Mouse (Mus musculus) midbrain, embryonic 14.5 days (tissue): Measurements from ENCODE around the gene Dgat2. TPM values are rescaled to one million over a fixed set of nuclear protein-coding genes. Genes with fewer than 3 reads are reported as not detected.

Experiments
- ATAC-seq: fragments of 200-750 bp; cut with Nextera tagmentation; 2 replicates; pipeline ENCODE4 v1.8.0; 2017; ENCODE audit warnings: moderate number of reproducible peaks, moderate library complexity; ENCODE audit not compliant: low FRiP score, low TSS enrichment
- DNase-seq: peaks from one replicate; pipeline ENCODE4 v3.0.0-alpha.2; 2015
- H3K27ac ChIP-seq: fragments of 300-500 bp; sonication (generic); replicated peaks from 2 replicates; pipeline ENCODE4 v1.5.1; 2014; ENCODE audit warnings: mild to moderate bottlenecking, low read depth, low read length, moderate library complexity
- H3K27me3 ChIP-seq: fragments of 300-500 bp; sonication (generic); 2 replicates; pipeline ENCODE4 v1.6.1; 2014; ENCODE audit warnings: low read length, control low read depth, mixed read lengths; ENCODE audit not compliant: control insufficient read depth, insufficient read depth
- H3K36me3 ChIP-seq: fragments of 300-500 bp; sonication (generic); 2 replicates; pipeline ENCODE4 v1.6.1; 2014; ENCODE audit warnings: low read length, control low read depth; ENCODE audit not compliant: control insufficient read depth, insufficient read depth
- H3K4me1 ChIP-seq: fragments of 300-500 bp; sonication (generic); 2 replicates; pipeline ENCODE4 v1.6.1; 2014; ENCODE audit warnings: mild to moderate bottlenecking, antibody characterized with exemption, low read length, control low read depth; ENCODE audit not compliant: control insufficient read depth, insufficient read depth
- H3K4me2 ChIP-seq: fragments of 300-500 bp; sonication (generic); 2 replicates; pipeline ENCODE4 v1.6.1; 2014; ENCODE audit warnings: mild to moderate bottlenecking, low read length, moderate library complexity
- H3K4me3 ChIP-seq: fragments of 300-500 bp; sonication (generic); replicated peaks from 2 replicates; pipeline ENCODE4 v1.5.1; 2014; ENCODE audit warnings: low read depth, low read length
- H3K9ac ChIP-seq: fragments of 300-500 bp; sonication (generic); replicated peaks from 2 replicates; pipeline ENCODE4 v1.6.1; 2014; ENCODE audit warnings: mild to moderate bottlenecking, low read length, moderate library complexity
- H3K9me3 ChIP-seq: fragments of 300-500 bp; sonication (generic); 2 replicates; pipeline ENCODE4 v1.6.1; 2016; ENCODE audit warnings: low read length, control low read depth, mixed read lengths; ENCODE audit not compliant: control insufficient read depth
- WGBS: fragments of 180-500 bp; shearing (Covaris S2); extraction: QIAGEN DNeasy Blood & Tissue Kit; methylation state at CpG from one replicate; pipeline ENCODE4 v1.1.7; 2014; 5-methylcytosine and 5-hydroxymethylcytosine counted together
- polyA plus RNA-seq: library from polyadenylated mRNA; unstranded; fragments of >200 nt; fragmentation: Nextera tagmentation; extraction: Ambion mirVana; gene quantifications from 2 replicates; pipeline ENCODE4 v1.2.1, GENCODE M21; 2014

Gene Dgat2
- polyA plus RNA-seq, 1 experiment from 2014 or later = 15.1 TPM

- ATAC-seq = no peak
Measured at GRCm38 (mm10) chr7:99153686-99154202, 28.8 kb downstream of the Dgat2 start.

GRCm38 (mm10) chr7:99152756-99153155, 29.8 kb downstream of the Dgat2 start:
- Histone ChIP-seq H3K4me3 (no peak overlapping the region), H3K27ac (no peak overlapping the region), H3K4me1 (peaks cover 6% of the 10 kb centered on the region; the same call in 1 of the 2 replicates), H3K9ac (no peak overlapping the region), H3K27me3 (no peaks in the 10 kb centered on the region), H3K4me2 (no peak overlapping the region), H3K9me3 (no peaks in the 10 kb centered on the region), H3K36me3 (no peaks in the 10 kb centered on the region)
- no peak for DNase-seq
- 81% methylated on average over 8 of the region's 8 CpGs for WGBS
- ATAC-seq = no peak

More at GRCm38 (mm10) chr7:99153686-99154202, 28.8 kb downstream of the Dgat2 start:
- WGBS = 94% methylated on average over 11 of the region's 11 CpGs
- Histone ChIP-seq H3K9ac (no peak overlapping the region), H3K4me3 (no peak overlapping the region), H3K27me3 (no peaks in the 10 kb centered on the region), H3K4me1 (peaks cover 6% of the 10 kb centered on the region; the same call in 1 of the 2 replicates), H3K4me2 (no peak overlapping the region), H3K9me3 (no peaks in the 10 kb centered on the region), H3K36me3 (no peaks in the 10 kb centered on the region), H3K27ac (no peak overlapping the region)
- DNase-seq = no peak

GRCm38 (mm10) chr7:99151342-99151741, 31.2 kb downstream of the Dgat2 start:
- no peaks in the 10 kb centered on the region for H3K27me3 ChIP-seq
- peak; percentile 95 for DNase-seq
- peaks cover 6% of the 10 kb centered on the region; the same call in 1 of the 2 replicates for H3K4me1 ChIP-seq
- WGBS = 3% methylated on average over 7 of the region's 7 CpGs
- no peak overlapping the region for H3K27ac ChIP-seq
- ATAC-seq = peak; percentile 66
- no peak overlapping the region for H3K9ac ChIP-seq
- no peak overlapping the region for H3K4me3 ChIP-seq
- no peaks in the 10 kb centered on the region for H3K36me3 ChIP-seq
- H3K4me2 ChIP-seq = no peak overlapping the region
- H3K9me3 ChIP-seq = no peaks in the 10 kb centered on the region

- WGBS = 83% methylated on average over 1 of the region's 1 CpGs
- H3K36me3 ChIP-seq = no peaks in the 10 kb centered on the region
Measured at GRCm38 (mm10) chr7:99149017-99149416, 33.5 kb downstream of the Dgat2 start.

GRCm38 (mm10) chr7:99147494-99147893, 35.0 kb downstream of the Dgat2 start:
- H3K27me3 ChIP-seq = no peaks in the 10 kb centered on the region
- no peaks in the 10 kb centered on the region for H3K4me1 ChIP-seq
- 88% methylated on average over 7 of the region's 7 CpGs for whole genome bisulfite sequencing
- H3K36me3 ChIP-seq = no peaks in the 10 kb centered on the region
- no peak overlapping the region for H3K4me2 ChIP-seq
- H3K27ac ChIP-seq = no peak overlapping the region
- no peaks in the 10 kb centered on the region for H3K9me3 ChIP-seq
- no peak overlapping the region for H3K4me3 ChIP-seq
- no peak for DNase-seq
- H3K9ac ChIP-seq = no peak overlapping the region
- no peak for ATAC-seq

More at GRCm38 (mm10) chr7:99149017-99149416, 33.5 kb downstream of the Dgat2 start:
- H3K9ac ChIP-seq = no peak overlapping the region
- H3K9me3 ChIP-seq = no peaks in the 10 kb centered on the region
- no peak overlapping the region for H3K4me3 ChIP-seq
- no peak overlapping the region for H3K27ac ChIP-seq
- no peak overlapping the region for H3K4me2 ChIP-seq
- no peaks in the 10 kb centered on the region for H3K4me1 ChIP-seq
- DNase-seq (no peak), ATAC-seq (no peak)
- H3K27me3 ChIP-seq = no peaks in the 10 kb centered on the region

- H3K9me3 ChIP-seq = no peaks in the 10 kb centered on the region
- no peaks in the 10 kb centered on the region for H3K27me3 ChIP-seq
- H3K4me1 ChIP-seq = peaks cover 2% of the 10 kb centered on the region; the same call in 1 of the 2 replicates
- no peaks in the 10 kb centered on the region for H3K36me3 ChIP-seq
- no peak overlapping the region for H3K27ac ChIP-seq
- no peak for ATAC-seq
- no peak overlapping the region for H3K4me2 ChIP-seq
- no peak for DNase-seq
- 82% methylated on average over 7 of the region's 7 CpGs for WGBS
- no peak overlapping the region for H3K4me3 ChIP-seq
- H3K9ac ChIP-seq = no peak overlapping the region
Measured at GRCm38 (mm10) chr7:99146906-99147305, 35.6 kb downstream of the Dgat2 start.

GRCm38 (mm10) chr7:99146011-99146410, 36.5 kb downstream of the Dgat2 start:
- Histone ChIP-seq H3K9me3 (no peaks in the 10 kb centered on the region), H3K4me3 (no peak overlapping the region), H3K27ac (no peak overlapping the region), H3K36me3 (no peaks in the 10 kb centered on the region), H3K27me3 (no peaks in the 10 kb centered on the region), H3K9ac (no peak overlapping the region), H3K4me2 (no peak overlapping the region), H3K4me1 (peaks cover 4% of the 10 kb centered on the region; the same call in 1 of the 2 replicates)
- ATAC-seq (no peak), DNase-seq (no peak)
- WGBS = 72% methylated on average over 7 of the region's 7 CpGs

- H3K4me1 ChIP-seq = peaks cover 10% of the 10 kb centered on the region
- no peaks in the 10 kb centered on the region for H3K27me3 ChIP-seq
- H3K9ac ChIP-seq = no peak overlapping the region
- DNase-seq = no peak
- no peak overlapping the region for H3K4me2 ChIP-seq
- 71% methylated on average over 11 of the region's 11 CpGs for WGBS
- no peak overlapping the region for H3K27ac ChIP-seq
- no peaks in the 10 kb centered on the region for H3K9me3 ChIP-seq
- no peak overlapping the region for H3K4me3 ChIP-seq
- no peak for ATAC-seq
- H3K36me3 ChIP-seq = no peaks in the 10 kb centered on the region
Measured at GRCm38 (mm10) chr7:99144616-99145015, 37.9 kb downstream of the Dgat2 start.

GRCm38 (mm10) chr7:99143244-99143643, 39.3 kb downstream of the Dgat2 start:
- H3K4me3 ChIP-seq = no peak overlapping the region
- no peaks in the 10 kb centered on the region for H3K9me3 ChIP-seq
- no peaks in the 10 kb centered on the region for H3K27me3 ChIP-seq
- no peak overlapping the region for H3K27ac ChIP-seq
- WGBS = 78% methylated on average over 3 of the region's 3 CpGs
- H3K4me2 ChIP-seq = no peak overlapping the region
- peaks cover 17% of the 10 kb centered on the region for H3K4me1 ChIP-seq
- H3K36me3 ChIP-seq = no peaks in the 10 kb centered on the region
- H3K9ac ChIP-seq = no peak overlapping the region
- DNase-seq (no peak), ATAC-seq (no peak)
